Mouse (Mus musculus): ENCODE results near the gene Gpr87. TPM values are rescaled to one million over a fixed set of nuclear protein-coding genes. Genes with fewer than 3 reads are reported as not detected.
A peak's percentile ranks its signal among the peaks of the same experiment; 100 is the strongest.

The Gpr87 gene
- polyA plus RNA-seq (2015; fragmentation: Nextera tagmentation; extraction: Ambion mirVana): not detected in 2 replicates

GRCm38 (mm10) chr3:59194938-59195337 lies at the start of gene Gpr87:
Gene Gpr87 (minus strand): TSS chr3:59195104.
- Histone ChIP-seq H3K36me3 (no peaks in the 10 kb centered on the region), H3K9me3 (no peaks in the 10 kb centered on the region), H3K4me2 (no peak within 1 kb of the TSS), H3K4me3 (no peak within 1 kb of the TSS), H3K27me3 (no peaks in the 10 kb centered on the region), H3K4me1 (replicated peaks) (no peaks in the 10 kb centered on the region), H3K27ac (replicated peaks) (no peak within 1 kb of the TSS), H3K9ac (no peak within 1 kb of the TSS)
- WGBS: 86% methylated on average over 7 of the region's 7 CpGs
- no peak for ATAC-seq (ENCODE audit: low read depth)

- H3K27ac ChIP-seq (replicated peaks): no peak overlapping the region
- 81% methylated on average over 6 of the region's 6 CpGs for WGBS
- no peaks in the 10 kb centered on the region for H3K27me3 ChIP-seq
Measured at GRCm38 (mm10) chr3:59243384-59243783, 48.5 kb upstream of the Gpr87 start.

GRCm38 (mm10) chr3:59234878-59235277 lies 40.0 kb upstream of the Gpr87 start:
- no peaks in the 10 kb centered on the region for H3K27me3 ChIP-seq
- WGBS: 80% methylated on average over 5 of the region's 5 CpGs
- no peak overlapping the region for H3K4me3 ChIP-seq
- no peak overlapping the region for H3K4me2 ChIP-seq
- no peak overlapping the region for H3K9ac ChIP-seq
- no peaks in the 10 kb centered on the region for H3K4me1 ChIP-seq (replicated peaks)
- no peaks in the 10 kb centered on the region for H3K9me3 ChIP-seq
- no peaks in the 10 kb centered on the region for H3K36me3 ChIP-seq
- no peak overlapping the region for H3K27ac ChIP-seq (replicated peaks)
- no peak for ATAC-seq (ENCODE audit: low read depth)

More at GRCm38 (mm10) chr3:59243384-59243783, 48.5 kb upstream of the Gpr87 start:
- no peaks in the 10 kb centered on the region for H3K9me3 ChIP-seq
- H3K36me3 ChIP-seq: no peaks in the 10 kb centered on the region
- ATAC-seq (ENCODE audit: low read depth): no peak
- H3K4me3 ChIP-seq: no peak overlapping the region
- no peaks in the 10 kb centered on the region for H3K4me1 ChIP-seq (replicated peaks)
- no peak overlapping the region for H3K4me2 ChIP-seq
- H3K9ac ChIP-seq: no peak overlapping the region

- no peaks in the 10 kb centered on the region for H3K9me3 ChIP-seq
- H3K27ac ChIP-seq (replicated peaks): no peak overlapping the region
- H3K4me1 ChIP-seq (replicated peaks): peaks cover 12% of the 10 kb centered on the region
- H3K27me3 ChIP-seq: no peaks in the 10 kb centered on the region
- WGBS: 81% methylated on average over 3 of the region's 3 CpGs
- no peak overlapping the region for H3K4me2 ChIP-seq
- no peak overlapping the region for H3K4me3 ChIP-seq
- H3K36me3 ChIP-seq: no peaks in the 10 kb centered on the region
- H3K9ac ChIP-seq: no peak overlapping the region
- no peak for ATAC-seq (ENCODE audit: low read depth)
Measured at GRCm38 (mm10) chr3:59230912-59231311, 36.0 kb upstream of the Gpr87 start.

- H3K27ac ChIP-seq (replicated peaks): 0 out of 2 replicates have a peak overlapping the region, but pooled peaks have one; percentile 38
- H3K36me3 ChIP-seq: no peaks in the 10 kb centered on the region
- peaks cover 12% of the 10 kb centered on the region for H3K4me1 ChIP-seq (replicated peaks)
- H3K27me3 ChIP-seq: no peaks in the 10 kb centered on the region
- H3K4me3 ChIP-seq: no peak overlapping the region
- no peak overlapping the region for H3K9ac ChIP-seq
- ATAC-seq (ENCODE audit: low read depth): no peak
- H3K4me2 ChIP-seq: no peak overlapping the region
- 47% methylated on average over 10 of the region's 10 CpGs for WGBS
- H3K9me3 ChIP-seq: no peaks in the 10 kb centered on the region
Measured at GRCm38 (mm10) chr3:59228730-59229551, 34.0 kb upstream of the Gpr87 start.

GRCm38 (mm10) chr3:59227696-59228095 lies 32.8 kb upstream of the Gpr87 start:
- Histone ChIP-seq H3K36me3 (no peaks in the 10 kb centered on the region), H3K27me3 (no peaks in the 10 kb centered on the region), H3K9me3 (no peaks in the 10 kb centered on the region), H3K4me3 (no peak overlapping the region), H3K4me2 (no peak overlapping the region), H3K4me1 (replicated peaks) (peaks cover 12% of the 10 kb centered on the region), H3K9ac (no peak overlapping the region), H3K27ac (replicated peaks) (no peak overlapping the region)
- whole genome bisulfite sequencing: 95% methylated on average over 9 of the region's 9 CpGs
- no peak for ATAC-seq (ENCODE audit: low read depth)

- Histone ChIP-seq H3K4me3 (no peak overlapping the region), H3K27me3 (no peaks in the 10 kb centered on the region), H3K9me3 (no peaks in the 10 kb centered on the region), H3K4me2 (no peak overlapping the region), H3K36me3 (no peaks in the 10 kb centered on the region), H3K9ac (no peak overlapping the region), H3K27ac (replicated peaks) (no peak overlapping the region), H3K4me1 (replicated peaks) (peaks cover 12% of the 10 kb centered on the region)
- ATAC-seq (ENCODE audit: low read depth): no peak
Measured at GRCm38 (mm10) chr3:59225411-59225810, 30.5 kb upstream of the Gpr87 start.

- WGBS: 95% methylated on average over 2 of the region's 2 CpGs
- no peaks in the 10 kb centered on the region for H3K9me3 ChIP-seq
Measured at GRCm38 (mm10) chr3:59222303-59222702, 27.4 kb upstream of the Gpr87 start.

GRCm38 (mm10) chr3:59219326-59219725 lies 24.4 kb upstream of the Gpr87 start:
- H3K36me3 ChIP-seq: no peaks in the 10 kb centered on the region
- H3K4me1 ChIP-seq (replicated peaks): no peaks in the 10 kb centered on the region
- H3K9ac ChIP-seq: no peak overlapping the region
- WGBS: 91% methylated on average over 2 of the region's 2 CpGs
- H3K9me3 ChIP-seq: no peaks in the 10 kb centered on the region
- ATAC-seq (ENCODE audit: low read depth): no peak
- no peaks in the 10 kb centered on the region for H3K27me3 ChIP-seq
- no peak overlapping the region for H3K27ac ChIP-seq (replicated peaks)
- no peak overlapping the region for H3K4me3 ChIP-seq
- H3K4me2 ChIP-seq: no peak overlapping the region

More at GRCm38 (mm10) chr3:59222303-59222702, 27.4 kb upstream of the Gpr87 start:
- Histone ChIP-seq H3K36me3 (no peaks in the 10 kb centered on the region), H3K4me1 (replicated peaks) (no peaks in the 10 kb centered on the region), H3K27ac (replicated peaks) (no peak overlapping the region), H3K9ac (no peak overlapping the region), H3K27me3 (no peaks in the 10 kb centered on the region), H3K4me3 (no peak overlapping the region), H3K4me2 (no peak overlapping the region)
- ATAC-seq (ENCODE audit: low read depth): no peak

GRCm38 (mm10) chr3:59217211-59217610 lies 22.3 kb upstream of the Gpr87 start:
- H3K27ac ChIP-seq (replicated peaks): no peak overlapping the region
- no peak for ATAC-seq (ENCODE audit: low read depth)
- H3K27me3 ChIP-seq: no peaks in the 10 kb centered on the region
- H3K4me2 ChIP-seq: no peak overlapping the region
- no peaks in the 10 kb centered on the region for H3K36me3 ChIP-seq
- H3K9ac ChIP-seq: no peak overlapping the region
- WGBS: 94% methylated on average over 10 of the region's 10 CpGs
- H3K4me1 ChIP-seq (replicated peaks): no peaks in the 10 kb centered on the region
- H3K4me3 ChIP-seq: no peak overlapping the region
- no peaks in the 10 kb centered on the region for H3K9me3 ChIP-seq

- no peak overlapping the region for H3K4me2 ChIP-seq
- no peaks in the 10 kb centered on the region for H3K9me3 ChIP-seq
- H3K27me3 ChIP-seq: no peaks in the 10 kb centered on the region
- H3K4me3 ChIP-seq: no peak overlapping the region
- H3K27ac ChIP-seq (replicated peaks): no peak overlapping the region
- H3K9ac ChIP-seq: no peak overlapping the region
- no peaks in the 10 kb centered on the region; the same call in 1 of the 2 replicates for H3K4me1 ChIP-seq (replicated peaks)
- no peak for ATAC-seq (ENCODE audit: low read depth)
- H3K36me3 ChIP-seq: no peaks in the 10 kb centered on the region
Measured at GRCm38 (mm10) chr3:59212404-59212803, 17.5 kb upstream of the Gpr87 start.

- H3K36me3 ChIP-seq: no peaks in the 10 kb centered on the region
- ATAC-seq (ENCODE audit: low read depth): no peak
- no peak overlapping the region for H3K27ac ChIP-seq (replicated peaks)
- 88% methylated on average over 8 of the region's 8 CpGs for WGBS
- no peak overlapping the region for H3K4me2 ChIP-seq
- H3K27me3 ChIP-seq: no peaks in the 10 kb centered on the region
- no peak overlapping the region for H3K4me3 ChIP-seq
- H3K9ac ChIP-seq: no peak overlapping the region
- no peaks in the 10 kb centered on the region; the same call in 1 of the 2 replicates for H3K4me1 ChIP-seq (replicated peaks)
- no peaks in the 10 kb centered on the region for H3K9me3 ChIP-seq
Measured at GRCm38 (mm10) chr3:59211784-59212183, 16.9 kb upstream of the Gpr87 start.

GRCm38 (mm10) chr3:59210727-59211126 lies 15.8 kb upstream of the Gpr87 start, which contains the start of gene P2ry13:
Gene P2ry13 (minus strand): TSS chr3:59210882.
- H3K9ac ChIP-seq: no peak within 1 kb of the TSS
- no peaks in the 10 kb centered on the region for H3K9me3 ChIP-seq
- no peak for ATAC-seq (ENCODE audit: low read depth)
- H3K4me1 ChIP-seq (replicated peaks): no peaks in the 10 kb centered on the region; the same call in 1 of the 2 replicates
- no peak within 1 kb of the TSS for H3K27ac ChIP-seq (replicated peaks)
- H3K27me3 ChIP-seq: no peaks in the 10 kb centered on the region
- H3K36me3 ChIP-seq: no peaks in the 10 kb centered on the region
- H3K4me2 ChIP-seq: no peak within 1 kb of the TSS
- no peak within 1 kb of the TSS for H3K4me3 ChIP-seq
- WGBS: 90% methylated on average over 6 of the region's 6 CpGs
